Mouse (Mus musculus) ovary, postnatal 14 days (tissue): Measurements from ENCODE around the gene Bcas3.
"Not testable (repeated sequence)": the region's sequence is repeated elsewhere in the genome, so short reads cannot be mapped to it uniquely, and the experiment has no call there.

Source experiments
- DNase-seq: peaks from one replicate; pipeline ENCODE4 v3.0.0; 2022; ENCODE audit warnings: low spot score

The Bcas3 gene

DNA sequence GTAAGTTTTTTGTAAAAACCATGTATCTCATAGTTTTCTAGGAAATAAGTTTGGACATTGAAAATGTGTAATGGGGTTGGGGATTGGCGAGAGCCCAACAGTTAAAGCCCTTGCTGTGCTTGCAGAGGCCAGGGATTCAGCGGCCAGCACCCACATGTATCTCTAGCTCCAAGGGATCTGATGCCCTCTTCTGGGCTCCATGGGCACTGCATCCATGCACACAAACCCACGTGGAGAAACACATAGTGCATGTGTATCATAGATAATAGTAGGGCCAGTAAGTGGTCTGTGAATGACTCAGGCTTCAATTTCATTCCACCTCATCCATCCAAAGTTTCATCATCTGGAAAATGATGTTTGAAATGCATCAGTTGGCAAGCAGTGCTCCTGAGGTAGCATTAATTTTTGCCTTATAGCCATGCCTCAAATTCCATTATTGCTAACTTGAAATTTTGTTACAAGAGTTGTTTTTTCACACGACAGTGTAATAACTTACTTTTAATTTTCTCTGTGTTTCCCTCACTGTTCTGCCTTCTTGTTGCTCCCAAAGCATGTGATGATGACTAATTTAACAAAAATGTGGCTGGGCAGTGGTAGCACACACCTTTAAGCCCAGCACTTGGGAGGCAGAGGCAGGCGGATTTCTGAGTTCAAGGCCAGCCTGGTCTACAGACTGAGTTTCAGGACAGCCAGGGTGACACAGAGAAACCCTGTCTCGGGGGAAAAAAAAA lies 129.9 kb downstream of the Bcas3 start:
- no peak for DNase-seq

DNA sequence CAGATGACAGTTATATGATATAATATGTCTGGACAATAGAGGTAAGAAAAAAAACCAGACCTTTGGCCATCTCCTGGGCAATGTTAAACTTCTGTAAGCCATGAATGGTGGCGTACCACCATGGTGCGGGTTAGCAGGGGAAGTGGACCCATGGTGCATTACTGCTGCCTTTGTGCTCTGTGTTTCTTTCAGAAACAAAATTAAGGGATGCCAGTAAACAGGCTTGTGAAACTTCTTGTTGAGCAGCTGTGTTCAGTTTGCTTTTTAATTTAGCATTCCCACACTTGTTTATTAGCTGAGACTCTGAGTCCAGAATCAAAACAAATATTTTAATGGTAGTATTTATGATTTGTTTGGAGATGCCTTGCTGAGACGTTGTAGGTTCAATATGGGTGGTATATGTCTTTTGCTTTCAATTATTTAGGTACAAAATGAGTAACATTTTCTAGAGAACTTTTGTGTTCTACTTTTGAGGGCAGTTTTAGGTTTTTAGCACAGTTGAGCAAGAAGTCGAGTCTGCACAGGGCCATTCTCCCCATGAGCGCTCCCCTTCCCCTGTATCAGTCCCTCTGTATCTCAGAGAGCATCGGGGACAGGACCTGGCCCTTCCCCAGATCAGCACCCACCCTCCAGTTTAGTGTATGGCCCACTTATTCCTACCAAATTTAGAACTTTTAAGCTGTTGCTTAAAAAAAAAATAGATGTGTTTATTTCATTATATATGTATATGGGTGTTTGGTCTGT lies 132.4 kb downstream of the Bcas3 start:
- no peak for DNase-seq

GRCm38 (mm10) chr11:85487501-85487900 lies 134.5 kb downstream of the Bcas3 start:
- DNase-seq: no peak

GRCm38 (mm10) chr11:85492231-85492630 lies 139.3 kb downstream of the Bcas3 start:
- no peak for DNase-seq

DNA sequence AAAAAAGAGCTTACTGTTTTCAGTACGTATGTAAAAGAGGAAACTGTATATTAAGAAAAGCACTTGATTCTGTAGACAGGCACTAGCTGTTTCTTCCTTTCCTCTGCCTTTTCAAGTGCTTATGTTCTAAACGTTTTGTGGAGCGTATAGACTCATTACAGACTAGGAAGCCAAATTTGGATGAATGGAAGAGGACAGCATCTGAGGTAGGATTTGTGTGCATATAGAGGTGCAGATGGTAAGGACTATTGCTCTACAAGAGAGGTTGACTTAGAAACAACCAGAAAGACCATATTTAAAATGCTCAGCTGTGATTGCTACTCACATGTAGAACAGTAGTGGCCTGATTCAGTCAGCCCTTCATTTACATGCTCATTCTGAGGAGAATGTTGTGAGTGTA lies 139.7 kb downstream of the Bcas3 start:
- no peak for DNase-seq

DNA sequence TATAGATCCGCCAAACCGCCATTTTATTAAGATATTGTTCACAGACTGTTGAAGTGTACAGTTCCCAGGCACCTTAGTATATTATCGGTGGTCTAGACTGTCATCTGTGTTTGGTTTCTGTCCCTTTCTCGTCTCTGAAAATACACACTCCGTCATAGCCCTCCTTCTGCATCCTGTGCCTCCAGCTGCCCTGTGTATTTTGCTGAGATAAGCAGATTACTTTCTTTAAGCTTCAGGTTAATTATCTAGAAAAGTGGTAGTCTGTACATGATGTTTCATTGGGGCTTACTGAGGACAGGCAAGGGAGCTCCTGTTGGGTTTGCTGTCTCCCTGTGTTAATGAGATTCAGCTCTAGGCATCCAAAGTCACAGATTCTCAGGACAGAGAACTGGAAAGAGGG lies 146.6 kb downstream of the Bcas3 start:
- no peak for DNase-seq

- no peak for DNase-seq
These were observed 149.1 kb downstream of the Bcas3 start for GRCm38 (mm10) chr11:85502031-85502430.

DNA sequence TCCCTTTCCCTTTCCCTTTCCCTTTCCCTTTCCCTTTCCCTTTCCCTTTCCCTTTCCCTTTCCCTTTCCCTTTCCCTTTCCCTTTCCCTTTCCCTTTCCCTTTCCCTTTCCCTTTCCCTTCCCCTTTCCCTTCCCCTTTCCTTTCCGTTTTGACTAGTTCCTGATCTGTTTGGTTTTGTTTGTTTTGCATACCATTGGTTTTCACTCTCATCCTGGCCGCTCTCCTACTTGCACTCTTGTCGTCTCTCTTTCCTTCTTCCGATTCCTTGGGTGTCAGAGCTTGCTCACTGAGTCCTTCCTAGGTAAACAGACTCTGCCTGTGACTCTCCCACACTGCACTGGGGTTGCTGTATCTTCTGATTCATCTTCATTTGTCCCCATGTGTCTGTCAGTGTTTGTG lies 151.8 kb downstream of the Bcas3 start:
- not testable (repeated sequence) for DNase-seq

DNA sequence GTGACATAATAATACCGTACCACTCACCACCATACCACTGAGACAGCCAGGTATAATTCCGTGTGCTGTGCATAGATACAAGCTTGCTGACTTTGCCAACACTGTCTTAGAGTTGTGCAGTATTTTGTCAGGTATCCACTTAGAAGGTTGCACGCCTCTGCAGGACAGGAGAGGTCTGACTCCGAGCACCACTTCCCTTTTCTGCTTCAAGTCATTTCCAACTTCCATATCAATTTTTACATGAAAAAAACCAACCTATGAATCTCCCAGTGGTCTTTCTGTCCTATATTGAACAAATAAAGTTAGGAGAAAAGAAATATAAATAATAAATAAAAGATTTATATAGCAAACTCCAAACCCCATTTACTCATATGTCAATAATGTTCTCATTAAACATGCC lies 152.8 kb downstream of the Bcas3 start:
- no peak for DNase-seq

DNA sequence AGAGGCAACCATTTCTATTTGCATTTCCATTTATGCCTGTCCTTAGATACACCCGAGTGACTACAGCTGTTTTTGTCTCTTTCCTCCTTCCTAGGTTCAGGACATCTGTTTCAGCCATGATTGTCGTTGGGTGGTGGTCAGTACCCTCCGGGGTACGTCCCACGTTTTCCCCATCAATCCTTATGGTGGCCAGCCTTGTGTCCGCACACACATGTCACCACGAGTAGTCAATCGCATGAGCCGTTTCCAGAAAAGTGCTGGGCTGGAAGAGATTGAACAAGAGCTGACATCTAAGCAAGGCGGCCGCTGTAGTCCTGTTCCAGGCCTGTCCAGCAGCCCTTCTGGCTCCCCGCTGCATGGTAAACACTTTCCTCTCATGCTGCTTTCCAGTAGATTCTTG lies 156.4 kb downstream of the Bcas3 start:
- no peak for DNase-seq

GRCm38 (mm10) chr11:85511270-85511904 lies 158.4 kb downstream of the Bcas3 start:
- DNase-seq: no peak

DNA sequence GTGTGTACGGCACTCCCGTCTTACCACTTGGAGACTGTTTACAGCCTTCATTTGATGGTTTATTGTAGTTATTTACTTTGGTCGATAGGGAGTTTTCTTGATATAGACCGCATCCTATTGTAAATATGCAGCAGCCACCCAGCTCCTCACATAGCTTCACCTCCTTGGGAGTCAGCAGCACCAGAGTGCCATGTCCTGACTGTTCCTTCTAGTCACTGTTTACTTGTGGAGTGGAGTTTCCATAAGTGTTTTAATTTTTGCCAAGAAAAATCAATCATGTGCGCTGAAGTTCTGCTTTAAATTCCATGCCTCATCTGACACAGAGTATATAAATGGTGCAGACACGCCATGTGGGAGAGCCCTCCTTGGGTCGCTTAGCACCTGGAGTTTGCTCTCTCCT lies 163.8 kb downstream of the Bcas3 start:
- DNase-seq: no peak

GRCm38 (mm10) chr11:85518025-85518756 lies 165.2 kb downstream of the Bcas3 start:
- DNase-seq: peak; percentile 23

- DNase-seq: no peak
These were observed 167.3 kb downstream of the Bcas3 start for GRCm38 (mm10) chr11:85520236-85520635.

GRCm38 (mm10) chr11:85520996-85521395 lies 168.0 kb downstream of the Bcas3 start:
- DNase-seq: no peak

- DNase-seq: no peak
These were observed 170.7 kb downstream of the Bcas3 start for GRCm38 (mm10) chr11:85523646-85524045.

- peak; percentile 57 for DNase-seq
These were observed 171.2 kb downstream of the Bcas3 start for GRCm38 (mm10) chr11:85524186-85524585.

GRCm38 (mm10) chr11:85524841-85525500 lies 172.0 kb downstream of the Bcas3 start:
- peak; percentile 21 for DNase-seq

DNA sequence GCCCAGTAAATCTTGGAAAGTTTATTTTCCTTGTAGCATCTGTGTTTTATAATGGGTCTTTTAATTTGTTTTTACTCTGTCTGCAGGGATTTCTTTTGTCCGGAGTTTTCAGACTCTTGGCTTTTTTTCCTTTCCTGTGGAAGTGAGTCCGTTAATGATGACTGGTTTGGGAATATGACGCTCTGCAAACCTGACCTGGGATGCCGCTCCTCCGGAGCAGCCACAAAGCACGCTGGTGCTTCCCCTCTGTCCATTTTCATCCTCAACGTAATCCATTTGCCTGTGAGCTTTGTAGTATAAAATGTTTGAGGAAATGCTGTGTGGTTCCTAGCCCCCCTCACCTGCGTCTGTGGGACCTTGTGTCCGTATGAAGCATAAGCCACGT lies 172.5 kb downstream of the Bcas3 start:
- DNase-seq: no peak

DNA sequence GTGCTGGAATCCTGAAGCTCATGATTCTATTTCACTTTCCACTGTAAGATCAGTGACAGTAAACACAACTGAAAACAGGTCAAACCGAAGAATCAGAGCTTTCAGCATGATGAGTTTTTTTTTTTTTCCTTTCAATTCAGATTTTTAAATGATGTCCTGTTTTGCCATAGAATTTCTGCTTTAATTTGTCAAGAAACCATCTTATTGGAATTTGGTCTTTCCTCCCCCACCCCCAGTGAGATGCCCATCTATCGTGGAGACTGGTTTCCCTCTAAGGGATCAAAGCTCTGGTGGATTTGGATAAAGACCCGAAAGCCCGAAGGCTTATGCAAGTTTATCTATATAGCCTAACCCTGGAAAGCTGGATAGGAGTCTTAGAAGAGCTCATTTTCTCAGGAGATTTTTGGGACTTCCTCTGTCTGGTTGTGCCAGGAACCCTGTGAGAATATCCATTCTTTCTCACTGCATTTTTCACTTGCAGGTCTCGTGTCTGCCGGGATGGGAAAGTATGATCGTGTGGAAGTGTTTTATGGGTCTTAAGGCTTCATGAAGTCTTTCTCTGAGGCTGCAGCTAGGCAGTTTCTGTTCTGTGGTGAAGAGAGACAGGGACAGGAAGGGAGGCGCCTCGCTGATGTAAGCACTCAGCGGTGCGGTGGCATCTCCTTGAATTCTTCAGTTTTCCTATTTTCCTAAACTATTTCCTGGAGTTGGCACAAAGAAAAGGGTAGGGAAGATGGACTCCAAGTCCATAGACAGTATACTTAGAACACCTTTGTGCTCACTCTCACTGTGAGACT lies 173.2 kb downstream of the Bcas3 start:
- DNase-seq: no peak

DNA sequence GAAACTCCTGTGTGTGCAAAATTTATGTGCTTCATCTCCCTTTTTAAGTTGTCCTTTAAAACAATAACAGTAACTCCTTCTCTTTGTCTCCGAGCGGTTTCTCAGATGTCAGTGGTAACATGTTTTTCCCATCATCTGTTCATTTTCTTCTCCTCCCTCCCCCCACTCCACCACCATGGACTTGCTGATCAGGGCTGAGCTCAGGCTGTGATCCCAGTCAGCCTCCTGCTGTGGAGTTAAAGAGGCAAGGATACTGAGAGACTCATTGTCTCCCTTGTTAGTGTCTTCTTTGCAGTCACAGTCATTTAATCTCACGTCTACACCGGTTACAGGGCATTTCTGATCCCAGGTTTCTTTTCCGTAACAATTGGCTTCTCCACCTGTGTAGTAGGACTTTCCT lies 174.3 kb downstream of the Bcas3 start:
- no peak for DNase-seq
